Mouse (Mus musculus): ENCODE data around the gene Slc2a4.

- TF ChIP-seq CTCF (IDR thresholded peaks at IDR 0.05; ENCODE audit: control insufficient read depth, insufficient read depth, insufficient replicate concordance, low read depth, low read length) (no peak), POLR2A (IDR thresholded peaks at IDR 0.05; ENCODE audit: control insufficient read depth, low read depth, low read length) (peak; percentile 68)
Measured at GRCm38 (mm10) chr11:69900471-69901405, 47.2 kb downstream of the Slc2a4 start, which contains the start of the genes 2810408A11Rik and Neurl4.

All from testis, adult 2 months (tissue).